Mouse (Mus musculus) midbrain, embryonic 11.5 days (tissue): ENCODE data around the gene Nhlrc2. TPM values are rescaled to one million over a fixed set of nuclear protein-coding genes. Genes with fewer than 3 reads are reported as not detected.

Experiments
- ATAC-seq: fragments of 200-750 bp; cut with Nextera tagmentation; 2 replicates; pipeline ENCODE4 v1.8.0; 2017; ENCODE audit warnings: moderate TSS enrichment, moderate library complexity; ENCODE audit not compliant: low FRiP score
- DNase-seq: peaks from one replicate; pipeline ENCODE4 v3.0.0; 2015; ENCODE audit warnings: low spot score; ENCODE audit errors: missing footprints
- H3K27ac ChIP-seq: fragments of 300-500 bp; sonication (generic); 2 replicates; pipeline ENCODE4 v1.5.1; 2014; ENCODE audit warnings: low read depth, low read length
- H3K27me3 ChIP-seq: fragments of 300-500 bp; sonication (generic); 2 replicates; pipeline ENCODE4 v1.6.1; 2014; ENCODE audit warnings: mild to moderate bottlenecking, low read length, moderate library complexity, mixed read lengths; ENCODE audit not compliant: control insufficient read depth, insufficient read depth
- H3K36me3 ChIP-seq: fragments of 300-500 bp; sonication (generic); 2 replicates; pipeline ENCODE4 v1.6.1; 2014; ENCODE audit warnings: mild to moderate bottlenecking, low read length, moderate library complexity, mixed read lengths; ENCODE audit not compliant: control insufficient read depth, insufficient read depth
- H3K4me1 ChIP-seq: fragments of 300-500 bp; sonication (generic); 2 replicates; pipeline ENCODE4 v1.6.1; 2014; ENCODE audit warnings: low read length; ENCODE audit not compliant: control insufficient read depth, insufficient read depth
- H3K4me2 ChIP-seq: fragments of 300-500 bp; sonication (generic); 2 replicates; pipeline ENCODE4 v1.6.1; 2014; ENCODE audit warnings: mild to moderate bottlenecking, moderate library complexity
- H3K4me3 ChIP-seq: fragments of 300-500 bp; sonication (generic); 2 replicates; pipeline ENCODE4 v1.5.1; 2014; ENCODE audit warnings: low read depth, low read length
- H3K9ac ChIP-seq: fragments of 300-500 bp; sonication (generic); 2 replicates; pipeline ENCODE4 v1.6.1; 2014; ENCODE audit warnings: low read length
- H3K9me3 ChIP-seq: fragments of 300-500 bp; sonication (generic); 2 replicates; pipeline ENCODE4 v1.6.1; 2016; ENCODE audit warnings: low read length; ENCODE audit not compliant: control insufficient read depth
- WGBS: fragments of 180-500 bp; shearing (Covaris S2); extraction: QIAGEN DNeasy Blood & Tissue Kit; methylation state at CpG from one replicate; pipeline ENCODE4 v1.1.7; 2014; 5-methylcytosine and 5-hydroxymethylcytosine counted together
- polyA plus RNA-seq: library from polyadenylated mRNA; unstranded; fragments of >200 nt; fragmentation: Nextera tagmentation; extraction: Ambion mirVana; gene quantifications from 2 replicates; pipeline ENCODE4 v1.2.1, GENCODE M21; 2014

Nhlrc2 gene
- polyA plus RNA-seq, 1 experiment from 2014 or later, result 13.3 TPM

DNA sequence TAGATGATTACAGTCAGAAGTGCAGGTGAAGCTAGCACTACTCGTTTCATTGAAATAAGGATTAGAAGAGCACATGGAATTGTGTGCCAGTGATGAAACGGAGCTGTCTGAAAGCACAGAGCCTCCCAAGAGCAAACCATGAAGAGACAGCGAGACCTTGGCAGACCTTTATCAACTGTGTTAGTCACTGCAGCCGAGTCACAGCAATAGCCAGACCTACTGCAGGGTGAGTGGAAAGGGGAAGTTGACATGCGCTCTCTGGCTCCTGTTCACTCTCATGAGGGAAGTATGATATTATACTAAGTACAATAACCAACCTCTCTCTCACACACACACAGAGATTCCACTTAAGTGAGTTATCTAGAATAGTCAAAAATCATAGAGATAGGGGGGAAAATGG, 7.9 kb downstream of the Nhlrc2 start:
- H3K4me2 ChIP-seq, result no peak overlapping the region
- no peak overlapping the region for H3K9ac ChIP-seq
- no peaks in the 10 kb centered on the region for H3K9me3 ChIP-seq
- no peak overlapping the region for H3K4me3 ChIP-seq
- WGBS, result 89% methylated on average over 5 of the region's 5 CpGs
- H3K27me3 ChIP-seq, result no peaks in the 10 kb centered on the region
- no peaks in the 10 kb centered on the region for H3K4me1 ChIP-seq
- ATAC-seq (no peak), DNase-seq (no peak)
- H3K27ac ChIP-seq, result no peak overlapping the region
- H3K36me3 ChIP-seq, result peaks cover 19% of the 10 kb centered on the region

DNA sequence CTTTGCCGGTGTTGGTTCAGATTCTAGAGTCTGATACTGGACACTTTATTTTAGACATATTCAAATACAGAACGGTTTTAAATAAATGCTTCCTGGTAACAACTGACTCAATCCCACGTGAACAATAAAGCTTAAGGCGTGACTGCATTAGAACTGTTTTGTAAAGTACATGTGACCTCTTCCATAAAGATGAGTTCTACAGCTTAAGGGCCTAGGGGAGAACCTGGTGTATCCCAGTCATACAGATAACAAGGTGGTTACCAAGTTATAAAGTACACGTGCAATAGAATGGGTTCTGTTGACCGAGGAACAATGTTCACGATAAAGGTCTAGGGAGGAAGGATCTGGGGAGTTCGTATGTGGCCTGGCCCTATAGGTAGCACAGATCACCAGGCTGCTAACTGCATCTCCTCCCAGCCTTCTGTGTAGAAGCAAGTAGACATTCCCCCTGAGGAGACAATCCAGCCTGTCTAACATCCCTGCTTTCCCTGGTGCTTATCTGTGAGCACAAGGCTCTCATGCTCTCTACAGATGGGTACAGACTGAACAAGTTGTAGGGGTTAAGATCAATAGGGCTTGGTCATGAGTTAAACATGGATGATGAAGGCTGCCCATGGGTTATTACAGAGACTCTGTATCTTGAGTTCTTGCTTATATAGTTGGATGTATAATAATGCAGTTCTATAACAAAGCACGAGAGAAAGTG, 14.5 kb downstream of the Nhlrc2 start:
- H3K4me1 ChIP-seq, result no peaks in the 10 kb centered on the region; the same call in 1 of the 2 replicates
- no peaks in the 10 kb centered on the region for H3K27me3 ChIP-seq
- H3K9me3 ChIP-seq, result no peaks in the 10 kb centered on the region
- DNase-seq (no peak), ATAC-seq (no peak)
- no peak overlapping the region for H3K4me2 ChIP-seq
- H3K36me3 ChIP-seq, result peaks cover 6% of the 10 kb centered on the region; the same call in 1 of the 2 replicates
- H3K27ac ChIP-seq, result no peak overlapping the region
- H3K4me3 ChIP-seq, result no peak overlapping the region
- 92% methylated on average over 9 of the region's 9 CpGs for WGBS
- no peak overlapping the region for H3K9ac ChIP-seq

- Histone ChIP-seq H3K4me3 (no peak overlapping the region), H3K36me3 (peaks cover 6% of the 10 kb centered on the region; the same call in 1 of the 2 replicates), H3K9ac (no peak overlapping the region), H3K27me3 (no peaks in the 10 kb centered on the region), H3K4me2 (no peak overlapping the region), H3K27ac (no peak overlapping the region), H3K9me3 (no peaks in the 10 kb centered on the region), H3K4me1 (no peaks in the 10 kb centered on the region; the same call in 1 of the 2 replicates)
- DNase-seq, result no peak
- ATAC-seq, result no peak
- WGBS, result 96% methylated on average over 3 of the region's 3 CpGs
Observed at GRCm38 (mm10) chr19:56563469-56563868, 15.4 kb downstream of the Nhlrc2 start.

DNA sequence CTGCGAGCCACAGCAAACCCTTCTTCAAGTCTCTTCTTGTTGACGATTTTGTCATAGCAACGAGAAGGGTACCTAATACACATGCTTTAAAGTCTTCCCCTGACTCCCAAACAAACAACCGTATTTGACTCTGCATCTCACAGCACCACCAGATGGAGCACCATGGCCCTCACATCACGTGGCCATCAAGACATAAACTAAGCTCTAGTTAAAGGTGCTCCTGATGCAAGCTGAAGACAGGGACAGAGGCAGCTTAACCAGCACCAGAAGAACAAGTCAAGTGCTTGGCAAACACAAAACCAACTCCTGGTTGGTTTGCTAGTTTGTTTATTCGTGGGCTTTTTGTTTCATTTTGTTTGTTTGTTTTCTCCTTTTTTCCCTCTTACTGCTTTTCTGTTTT, 17.3 kb downstream of the Nhlrc2 start:
- DNase-seq, result peak; percentile 83
- 75% methylated on average over 6 of the region's 6 CpGs for WGBS

DNA sequence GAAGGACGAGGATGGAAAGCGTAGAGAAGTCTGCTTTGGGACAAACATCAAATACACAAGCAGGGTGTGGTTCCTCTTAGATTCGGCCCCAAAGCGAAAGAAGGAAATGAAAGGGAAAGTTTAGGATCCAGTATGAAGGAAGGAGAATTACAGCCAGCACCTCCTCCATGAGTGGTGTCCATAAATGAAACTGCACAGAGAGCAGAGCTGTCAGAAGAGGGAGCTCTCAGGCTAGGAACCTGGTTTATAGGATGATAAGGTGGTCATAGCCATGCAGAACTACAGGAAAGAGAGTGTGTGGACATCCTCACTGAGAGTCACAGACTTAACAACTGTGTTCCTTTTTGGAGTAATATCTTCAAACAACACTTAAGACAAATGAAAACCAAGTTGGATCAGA, 18.0 kb downstream of the Nhlrc2 start:
- no peaks in the 10 kb centered on the region for H3K27me3 ChIP-seq
- H3K4me2 ChIP-seq, result no peak overlapping the region
- H3K9me3 ChIP-seq, result no peaks in the 10 kb centered on the region
- H3K4me1 ChIP-seq, result no peaks in the 10 kb centered on the region; the same call in 1 of the 2 replicates
- no peak overlapping the region for H3K4me3 ChIP-seq
- no peak for ATAC-seq
- peak; percentile 86 for DNase-seq
- H3K9ac ChIP-seq, result no peak overlapping the region
- no peak overlapping the region for H3K27ac ChIP-seq
- whole genome bisulfite sequencing, result 90% methylated on average over 4 of the region's 4 CpGs
- H3K36me3 ChIP-seq, result no peaks in the 10 kb centered on the region; the same call in 1 of the 2 replicates

More for the DNA sequence above, 17.3 kb downstream of the Nhlrc2 start:
- ATAC-seq, result no peak
- Histone ChIP-seq H3K4me1 (no peaks in the 10 kb centered on the region; the same call in 1 of the 2 replicates), H3K36me3 (no peaks in the 10 kb centered on the region; the same call in 1 of the 2 replicates), H3K27ac (no peak overlapping the region), H3K27me3 (no peaks in the 10 kb centered on the region), H3K4me2 (no peak overlapping the region), H3K4me3 (no peak overlapping the region), H3K9me3 (no peaks in the 10 kb centered on the region), H3K9ac (no peak overlapping the region)

GRCm38 (mm10) chr19:56566940-56567339, 18.9 kb downstream of the Nhlrc2 start:
- H3K4me2 ChIP-seq, result no peak overlapping the region
- DNase-seq (no peak), ATAC-seq (no peak)
- H3K9ac ChIP-seq, result no peak overlapping the region
- H3K9me3 ChIP-seq, result no peaks in the 10 kb centered on the region
- WGBS, result 78% methylated on average over 6 of the region's 6 CpGs
- no peak overlapping the region for H3K4me3 ChIP-seq
- no peaks in the 10 kb centered on the region for H3K27me3 ChIP-seq
- H3K4me1 ChIP-seq, result no peaks in the 10 kb centered on the region; the same call in 1 of the 2 replicates
- no peaks in the 10 kb centered on the region; the same call in none of the 2 replicates for H3K36me3 ChIP-seq
- H3K27ac ChIP-seq, result no peak overlapping the region

DNA sequence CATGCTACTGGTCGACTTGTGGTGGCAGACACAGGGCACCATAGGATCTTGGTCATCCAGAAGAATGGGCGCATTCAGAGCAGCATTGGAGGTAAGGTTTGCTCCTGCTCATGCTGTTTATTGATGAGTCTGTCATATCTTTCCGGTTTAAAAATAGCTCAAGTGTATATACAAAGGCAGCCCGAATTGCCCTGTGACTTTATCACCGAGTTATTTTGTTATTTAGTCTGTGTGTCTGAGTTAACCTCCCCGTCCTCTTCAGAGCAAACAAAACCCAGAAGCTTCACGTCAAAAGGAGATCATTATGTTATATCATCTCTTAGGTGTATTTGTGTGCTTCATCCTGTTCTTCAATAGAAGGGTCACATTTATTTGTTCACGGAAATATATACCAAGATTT, 22.7 kb downstream of the Nhlrc2 start:
- ATAC-seq (no peak), DNase-seq (no peak)
- H3K4me1 ChIP-seq, result no peaks in the 10 kb centered on the region; the same call in 1 of the 2 replicates
- H3K36me3 ChIP-seq, result no peaks in the 10 kb centered on the region; the same call in none of the 2 replicates
- no peak overlapping the region for H3K4me3 ChIP-seq
- no peak overlapping the region for H3K9ac ChIP-seq
- no peaks in the 10 kb centered on the region for H3K9me3 ChIP-seq
- H3K27ac ChIP-seq, result no peak overlapping the region
- WGBS, result 94% methylated on average over 8 of the region's 8 CpGs
- no peak overlapping the region for H3K4me2 ChIP-seq
- no peaks in the 10 kb centered on the region for H3K27me3 ChIP-seq

DNA sequence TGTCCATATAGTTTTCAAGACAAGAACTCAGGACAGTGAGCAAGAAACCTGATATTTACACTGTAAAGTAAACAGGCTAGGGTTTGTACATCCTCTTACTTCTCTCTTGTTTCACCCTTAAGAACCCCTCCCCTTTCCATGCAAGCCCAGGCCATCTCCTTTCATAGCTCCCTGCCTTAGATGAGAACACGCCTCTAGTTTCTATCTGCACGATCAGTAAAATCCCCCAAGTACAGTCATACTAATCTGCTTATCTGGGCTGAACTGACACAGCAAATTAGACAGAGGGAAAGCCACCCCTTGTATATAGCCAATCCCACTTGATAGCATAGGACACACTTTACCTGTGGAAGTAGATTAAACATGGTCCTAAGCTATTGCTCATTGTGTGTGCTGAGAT, 23.2 kb downstream of the Nhlrc2 start:
- Histone ChIP-seq H3K4me3 (no peak overlapping the region), H3K36me3 (no peaks in the 10 kb centered on the region; the same call in none of the 2 replicates), H3K4me1 (no peaks in the 10 kb centered on the region; the same call in 1 of the 2 replicates), H3K4me2 (no peak overlapping the region), H3K27ac (no peak overlapping the region), H3K9me3 (no peaks in the 10 kb centered on the region), H3K27me3 (no peaks in the 10 kb centered on the region), H3K9ac (no peak overlapping the region)
- ATAC-seq (no peak), DNase-seq (no peak)
- 86% methylated on average over 2 of the region's 2 CpGs for WGBS

GRCm38 (mm10) chr19:56571913-56572312, 23.9 kb downstream of the Nhlrc2 start:
- no peaks in the 10 kb centered on the region; the same call in 1 of the 2 replicates for H3K4me1 ChIP-seq
- H3K36me3 ChIP-seq, result no peaks in the 10 kb centered on the region; the same call in none of the 2 replicates
- no peak overlapping the region for H3K4me3 ChIP-seq
- ATAC-seq (no peak), DNase-seq (no peak)
- H3K27ac ChIP-seq, result no peak overlapping the region
- no peaks in the 10 kb centered on the region for H3K27me3 ChIP-seq
- H3K9ac ChIP-seq, result no peak overlapping the region
- 95% methylated on average over 5 of the region's 5 CpGs for WGBS
- no peak overlapping the region for H3K4me2 ChIP-seq
- no peaks in the 10 kb centered on the region for H3K9me3 ChIP-seq
